Mouse (Mus musculus): ENCODE data around the gene Prss36. TPM values are rescaled to one million over a fixed set of nuclear protein-coding genes. Genes with fewer than 3 reads are reported as not detected.

Prss36 gene
- polyA plus RNA-seq, 1 experiment from 2014 or later, result 9.7 TPM

- H3K27me3 ChIP-seq (ENCODE audit: control insufficient read depth, insufficient read depth, low read length), result no peaks in the 10 kb centered on the region
- H3K36me3 ChIP-seq (ENCODE audit: control insufficient read depth, insufficient read depth, low read length), result peaks cover 12% of the 10 kb centered on the region
- H3K4me3 ChIP-seq (ENCODE audit: low read depth, low read length), result peak within 1 kb of the TSS; percentile 69
- peak within 1 kb of the TSS; percentile 85 for H3K27ac ChIP-seq (replicated peaks)
- H3K9me3 ChIP-seq (ENCODE audit: control insufficient read depth, low read length), result no peaks in the 10 kb centered on the region
- H3K4me1 ChIP-seq (replicated peaks; ENCODE audit: control insufficient read depth, insufficient read depth), result no peaks in the 10 kb centered on the region
- peak within 1 kb of the TSS; percentile 93 for H3K9ac ChIP-seq (ENCODE audit: low read length)
- H3K4me2 ChIP-seq (replicated peaks; ENCODE audit: low read depth), result peak within 1 kb of the TSS; percentile 71
- TF ChIP-seq CTCF (IDR thresholded peaks at IDR 0.05; ENCODE audit: low read depth), result peak; percentile 32; the same call in 1 of the 2 replicates
- TF ChIP-seq EP300 (optimal IDR thresholded peaks at IDR 0.05), result no peak
- DNase-seq (ENCODE audit: low spot score) (peak; percentile 87), ATAC-seq (ENCODE audit: low FRiP score, low TSS enrichment) (peak; percentile 87)
- WGBS, result 6% methylated on average over 33 of the region's 38 CpGs
Measured at GRCm38 (mm10) chr7:127903971-127904796, 42.3 kb downstream of the Prss36 start, which contains the start of gene Bckdk. TSS of gene Bckdk (plus strand) at chr7:127904082.

GRCm38 (mm10) chr7:127901772-127902171, 44.8 kb downstream of the Prss36 start:
- ATAC-seq (ENCODE audit: low FRiP score, low TSS enrichment), result no peak
- Histone ChIP-seq H3K4me2 (replicated peaks; ENCODE audit: low read depth) (no peak overlapping the region), H3K27me3 (ENCODE audit: control insufficient read depth, insufficient read depth, low read length) (no peaks in the 10 kb centered on the region), H3K4me1 (replicated peaks; ENCODE audit: control insufficient read depth, insufficient read depth) (no peaks in the 10 kb centered on the region), H3K9ac (ENCODE audit: low read length) (no peak overlapping the region), H3K9me3 (ENCODE audit: control insufficient read depth, low read length) (no peaks in the 10 kb centered on the region), H3K27ac (replicated peaks) (no peak overlapping the region), H3K4me3 (ENCODE audit: low read depth, low read length) (no peak overlapping the region), H3K36me3 (ENCODE audit: control insufficient read depth, insufficient read depth, low read length) (no peaks in the 10 kb centered on the region)
- WGBS, result 89% methylated on average over 2 of the region's 2 CpGs
- no peak for TF ChIP-seq CTCF (IDR thresholded peaks at IDR 0.05; ENCODE audit: low read depth)
- TF ChIP-seq EP300 (optimal IDR thresholded peaks at IDR 0.05), result no peak
- no peak for DNase-seq (ENCODE audit: low spot score)

- Histone ChIP-seq H3K9me3 (ENCODE audit: control insufficient read depth, low read length) (no peaks in the 10 kb centered on the region), H3K4me2 (replicated peaks; ENCODE audit: low read depth) (no peak overlapping the region), H3K36me3 (ENCODE audit: control insufficient read depth, insufficient read depth, low read length) (no peaks in the 10 kb centered on the region), H3K4me3 (ENCODE audit: low read depth, low read length) (no peak overlapping the region), H3K4me1 (replicated peaks; ENCODE audit: control insufficient read depth, insufficient read depth) (no peaks in the 10 kb centered on the region), H3K27me3 (ENCODE audit: control insufficient read depth, insufficient read depth, low read length) (no peaks in the 10 kb centered on the region), H3K9ac (ENCODE audit: low read length) (no peak overlapping the region), H3K27ac (replicated peaks) (no peak overlapping the region; the same call in 1 of the 2 replicates)
- WGBS, result 29% methylated on average over 7 of the region's 7 CpGs
- ATAC-seq (ENCODE audit: low FRiP score, low TSS enrichment), result no peak
- TF ChIP-seq CTCF (IDR thresholded peaks at IDR 0.05; ENCODE audit: low read depth), result no peak
- no peak for TF ChIP-seq EP300 (optimal IDR thresholded peaks at IDR 0.05)
- peak; percentile 55 for DNase-seq (ENCODE audit: low spot score)
Measured at GRCm38 (mm10) chr7:127899997-127900396, 46.5 kb downstream of the Prss36 start.

- no peak overlapping the region for H3K4me2 ChIP-seq (replicated peaks; ENCODE audit: low read depth)
Measured at GRCm38 (mm10) chr7:127898179-127898956, 48.2 kb downstream of the Prss36 start.

GRCm38 (mm10) chr7:127897542-127897941, 49.0 kb downstream of the Prss36 start:
- DNase-seq (ENCODE audit: low spot score) (no peak), ATAC-seq (ENCODE audit: low FRiP score, low TSS enrichment) (no peak)
- Histone ChIP-seq H3K27ac (replicated peaks) (no peak overlapping the region), H3K9ac (ENCODE audit: low read length) (no peak overlapping the region), H3K9me3 (ENCODE audit: control insufficient read depth, low read length) (no peaks in the 10 kb centered on the region), H3K4me2 (replicated peaks; ENCODE audit: low read depth) (no peak overlapping the region), H3K4me3 (ENCODE audit: low read depth, low read length) (no peak overlapping the region), H3K4me1 (replicated peaks; ENCODE audit: control insufficient read depth, insufficient read depth) (no peaks in the 10 kb centered on the region), H3K36me3 (ENCODE audit: control insufficient read depth, insufficient read depth, low read length) (no peaks in the 10 kb centered on the region; the same call in 1 of the 2 replicates), H3K27me3 (ENCODE audit: control insufficient read depth, insufficient read depth, low read length) (no peaks in the 10 kb centered on the region)
- TF ChIP-seq EP300 (optimal IDR thresholded peaks at IDR 0.05) (no peak), CTCF (IDR thresholded peaks at IDR 0.05; ENCODE audit: low read depth) (no peak)
- 89% methylated on average over 7 of the region's 7 CpGs for WGBS

More at GRCm38 (mm10) chr7:127898179-127898956, 48.2 kb downstream of the Prss36 start:
- H3K4me3 ChIP-seq (ENCODE audit: low read depth, low read length), result no peak overlapping the region
- no peaks in the 10 kb centered on the region for H3K4me1 ChIP-seq (replicated peaks; ENCODE audit: control insufficient read depth, insufficient read depth)
- no peak overlapping the region for H3K27ac ChIP-seq (replicated peaks)
- no peak for TF ChIP-seq CTCF (IDR thresholded peaks at IDR 0.05; ENCODE audit: low read depth)
- TF ChIP-seq EP300 (optimal IDR thresholded peaks at IDR 0.05), result no peak
- H3K9ac ChIP-seq (ENCODE audit: low read length), result no peak overlapping the region
- H3K9me3 ChIP-seq (ENCODE audit: control insufficient read depth, low read length), result no peaks in the 10 kb centered on the region
- DNase-seq (ENCODE audit: low spot score) (peak; percentile 55), ATAC-seq (ENCODE audit: low FRiP score, low TSS enrichment) (no peak)
- WGBS, result 31% methylated on average over 10 of the region's 10 CpGs
- no peaks in the 10 kb centered on the region for H3K36me3 ChIP-seq (ENCODE audit: control insufficient read depth, insufficient read depth, low read length)
- no peaks in the 10 kb centered on the region for H3K27me3 ChIP-seq (ENCODE audit: control insufficient read depth, insufficient read depth, low read length)

Data from stomach, postnatal 0 days (tissue).